Mouse (Mus musculus): ENCODE measurements around the gene Stub1.

Gene Stub1

GRCm38 (mm10) chr17:25786781-25787504 is 46.3 kb downstream of the Stub1 start:
- no peak for DNase-seq (ENCODE audit: low spot score)

GRCm38 (mm10) chr17:25786280-25786679 is 46.9 kb downstream of the Stub1 start, which contains the start of gene Ccdc78:
Ccdc78 (plus strand) TSS chr17:25786580.
- no peak for DNase-seq (ENCODE audit: low spot score)

- DNase-seq (ENCODE audit: low spot score): peak; percentile 89
These were observed 47.9 kb downstream of the Stub1 start, which contains the start of gene Haghl for GRCm38 (mm10) chr17:25785281-25785745. Haghl (minus strand) TSS chr17:25785673.

GRCm38 (mm10) chr17:25783861-25784574 is 49.2 kb downstream of the Stub1 start:
- no peak for DNase-seq (ENCODE audit: low spot score)

- no peak for DNase-seq (ENCODE audit: low spot score)
These were observed 50.1 kb downstream of the Stub1 start for GRCm38 (mm10) chr17:25783086-25783485.

GRCm38 (mm10) chr17:25781339-25781738 is 51.9 kb downstream of the Stub1 start:
- no peak for DNase-seq (ENCODE audit: low spot score)
